Mouse (Mus musculus) liver, embryonic 14.5 days (tissue): ENCODE data around the gene Rnaseh2a. TPM values are rescaled to one million over a fixed set of nuclear protein-coding genes. Genes with fewer than 3 reads are reported as not detected.

ENCODE experiments used
- ATAC-seq: fragments of 200-750 bp; cut with Nextera tagmentation; 2 replicates; pipeline ENCODE4 v1.8.0; 2017; ENCODE audit warnings: moderate number of reproducible peaks, mild to moderate bottlenecking, moderate library complexity; ENCODE audit not compliant: insufficient read depth
- DNase-seq, 3 experiments: peaks; one replicate each; pipeline ENCODE4 v3.0.0-alpha.2; 2012 to 2013; ENCODE audit warnings: low read depth in 3 of 3, low spot score in 3 of 3
- H3K27ac ChIP-seq: fragments of 300-500 bp; sonication (generic); 2 replicates; pipeline ENCODE4 v1.5.1; 2014; ENCODE audit warnings: moderate library complexity, mild to moderate bottlenecking, control low read depth, inconsistent platforms
- H3K27me3 ChIP-seq: fragments of 300-500 bp; sonication (generic); 2 replicates; pipeline ENCODE4 v1.6.1; 2014; ENCODE audit warnings: mild to moderate bottlenecking, low read length, moderate library complexity; ENCODE audit not compliant: control insufficient read depth, insufficient read depth
- H3K36me3 ChIP-seq: fragments of 300-500 bp; sonication (generic); replicated peaks from 2 replicates; pipeline ENCODE4 v1.6.1; 2014; ENCODE audit warnings: low read depth; ENCODE audit not compliant: control insufficient read depth, insufficient read depth
- H3K4me1 ChIP-seq, 2 experiments: fragments of 200-500 bp in 1 of 2; fragments of 300-500 bp in 1 of 2; sonication (generic) in 1 of 2; replicated peaks; 2 replicates each; pipeline ENCODE4 v1.6.1; 2012 to 2014; ENCODE audit warnings: antibody characterized with exemption in 1 of 2, inconsistent platforms in 1 of 2, low read length in 1 of 2; ENCODE audit not compliant: control insufficient read depth in 2 of 2, insufficient read depth in 2 of 2
- H3K4me2 ChIP-seq: fragments of 300-500 bp; sonication (generic); 2 replicates; pipeline ENCODE4 v1.6.1; 2014; ENCODE audit warnings: low read depth, mild to moderate bottlenecking, control low read depth, moderate library complexity
- H3K4me3 ChIP-seq, 2 experiments: fragments of 200-500 bp in 1 of 2; fragments of 300-500 bp in 1 of 2; sonication (generic) in 1 of 2; 2 replicates each; pipeline ENCODE4 v1.5.1; 2012 to 2014; ENCODE audit warnings: low read depth in 2 of 2, low read length in 2 of 2, mild to moderate bottlenecking in 2 of 2, control low read depth in 1 of 2, inconsistent platforms in 1 of 2, moderate library complexity in 1 of 2; ENCODE audit not compliant: insufficient read depth in 1 of 2
- H3K9ac ChIP-seq: fragments of 300-500 bp; sonication (generic); replicated peaks from 2 replicates; pipeline ENCODE4 v1.6.1; 2014; ENCODE audit warnings: mild to moderate bottlenecking, control low read depth, moderate library complexity
- H3K9me3 ChIP-seq: fragments of 300-500 bp; sonication (generic); 2 replicates; pipeline ENCODE4 v1.6.1; 2016; ENCODE audit warnings: low read length, mixed read lengths; ENCODE audit not compliant: control insufficient read depth
- CTCF ChIP-seq: IDR thresholded peaks from 2 replicates; pipeline ENCODE4 v1.5.1; 2016; ENCODE audit warnings: antibody characterized with exemption, low read depth, control low read depth
- EP300 ChIP-seq: IDR thresholded peaks from 2 replicates; pipeline ENCODE4 v1.6.1; 2016; ENCODE audit warnings: antibody characterized with exemption, low read depth
- WGBS: fragments of 180-500 bp; shearing (Covaris S2); extraction: QIAGEN DNeasy Blood & Tissue Kit; methylation state at CpG from one replicate; pipeline ENCODE4 v1.1.7; 2014; ENCODE audit not compliant: insufficient replicate concordance; 5-methylcytosine and 5-hydroxymethylcytosine counted together
- polyA plus RNA-seq, 2 experiments: library from polyadenylated mRNA; depleted of rRNA in 1 of 2; stranded (reverse) in 1 of 2; unstranded in 1 of 2; fragments of >200 nt; fragmentation: Nextera tagmentation in 1 of 2; extraction: Ambion mirVana in 1 of 2; gene quantifications; 2 replicates each; pipeline versions ENCODE4 v1.2.1 to v1.2.3; 2012 to 2014

The Rnaseh2a gene
- polyA plus RNA-seq, 2 experiments, result 56.2 to 107 TPM

DNA sequence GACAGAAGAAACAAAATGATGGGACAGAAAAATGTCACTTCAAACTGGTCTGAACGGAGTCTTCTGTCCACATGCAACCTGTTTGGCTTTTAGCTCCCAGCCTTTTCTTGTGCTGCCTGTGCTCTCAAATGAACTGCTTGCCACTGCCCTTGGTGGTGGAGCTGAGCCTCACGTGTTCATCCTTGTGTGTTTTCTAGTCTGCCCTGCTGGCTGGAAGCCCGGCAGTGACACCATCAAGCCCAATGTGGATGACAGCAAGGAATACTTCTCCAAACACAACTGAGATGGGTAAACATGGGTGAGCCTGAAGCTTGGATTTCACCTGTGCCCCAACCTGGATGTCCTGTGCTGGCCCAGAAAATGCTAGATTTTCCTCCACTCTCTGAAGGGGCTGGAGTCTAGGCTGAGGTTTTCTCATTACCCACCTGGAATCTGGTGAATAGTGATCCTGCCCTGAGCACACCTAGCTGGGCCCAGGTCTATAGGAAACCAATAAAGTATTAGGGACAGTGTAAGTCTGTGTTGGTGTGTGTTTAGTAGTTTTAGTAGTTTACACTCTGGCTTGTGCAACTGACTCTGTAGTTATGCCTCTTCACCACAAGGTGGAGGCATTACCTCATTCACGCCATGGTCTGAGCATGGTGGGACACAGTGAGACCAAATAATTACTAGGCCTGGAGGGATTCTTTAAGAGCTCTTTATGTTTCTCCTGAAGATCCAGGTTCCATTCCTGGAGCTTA is 4.4 kb upstream of the Rnaseh2a start:
- peak overlapping the region; percentile 92; the same call in 1 of the 2 replicates for H3K9ac ChIP-seq
- H3K9me3 ChIP-seq, result no peaks in the 10 kb centered on the region
- 65% methylated on average over 4 of the region's 4 CpGs for WGBS
- TF ChIP-seq EP300, result 0 out of 2 replicates have a peak, but pooled peaks have one; percentile 17
- peak; percentile 91 for TF ChIP-seq CTCF
- peak overlapping the region; percentile 97 for H3K27ac ChIP-seq
- H3K4me3 ChIP-seq, result peak overlapping the region; percentile 13 to 89; a peak in 3 of 4 replicates
- H3K4me2 ChIP-seq, result peak overlapping the region; percentile 95
- peaks cover 39 to 44% of the 10 kb centered on the region in 2 experiments for H3K4me1 ChIP-seq
- DNase-seq (no peak), ATAC-seq (no peak)
- H3K27me3 ChIP-seq, result no peaks in the 10 kb centered on the region
- peaks cover 48% of the 10 kb centered on the region for H3K36me3 ChIP-seq

DNA sequence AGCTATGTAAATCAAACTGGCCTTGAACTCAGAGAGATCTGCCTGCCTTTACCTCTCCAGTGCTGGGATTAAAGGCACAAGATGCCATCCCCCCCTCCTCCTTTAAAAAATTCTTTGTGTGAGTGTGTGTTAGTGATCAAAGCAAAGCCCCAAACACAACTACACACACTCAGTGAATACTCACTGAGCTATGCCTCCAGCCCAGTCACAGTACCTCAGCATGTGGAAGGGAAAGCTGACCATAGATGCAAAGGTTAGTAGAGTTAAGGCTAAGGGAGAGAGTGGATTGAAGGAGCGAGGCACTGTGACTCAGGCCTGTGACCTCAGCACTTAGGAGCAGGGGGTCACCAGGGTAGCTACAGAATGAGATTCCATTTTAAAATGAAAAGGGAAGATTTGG is 3.5 kb upstream of the Rnaseh2a start:
- Histone ChIP-seq H3K4me1 (peaks cover 42 to 48% of the 10 kb centered on the region in 2 experiments), H3K27me3 (no peaks in the 10 kb centered on the region), H3K4me3 (peak overlapping the region; percentile 13 to 89; a peak in 3 of 4 replicates), H3K36me3 (peaks cover 48% of the 10 kb centered on the region), H3K9me3 (no peaks in the 10 kb centered on the region), H3K4me2 (peak overlapping the region; percentile 95), H3K27ac (peak overlapping the region; percentile 97), H3K9ac (peak overlapping the region; percentile 92)
- ATAC-seq, result no peak
- WGBS, result 88% methylated on average over 1 of the region's 1 CpGs
- TF ChIP-seq EP300 (no peak), CTCF (no peak)
- no peak for DNase-seq

DNA sequence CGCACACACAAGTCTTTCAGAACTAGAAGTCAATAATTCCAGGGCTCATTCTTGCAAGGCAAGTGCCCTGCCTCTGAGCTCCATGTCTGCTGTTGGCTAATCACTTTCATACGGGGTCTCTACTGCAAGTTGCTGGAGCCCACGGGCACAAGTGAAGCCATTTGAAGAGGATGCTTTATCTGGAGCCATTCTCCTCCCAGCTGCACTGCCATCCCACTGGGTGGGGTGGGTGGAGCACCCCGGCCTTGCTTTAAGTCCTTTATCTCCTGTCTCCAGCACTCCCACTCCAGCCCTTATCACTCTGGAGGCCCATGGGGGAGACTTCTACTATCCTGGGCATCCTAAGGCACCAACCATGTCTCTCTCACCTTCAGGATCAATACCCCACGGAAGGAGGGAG is 1.3 kb upstream of the Rnaseh2a start:
- H3K4me1 ChIP-seq, result peaks cover 54 to 67% of the 10 kb centered on the region in 2 experiments
- H3K27ac ChIP-seq, result peak overlapping the region; percentile 97
- H3K27me3 ChIP-seq, result no peaks in the 10 kb centered on the region
- peak overlapping the region; percentile 95 for H3K4me2 ChIP-seq
- WGBS, result 16% methylated on average over 5 of the region's 5 CpGs
- peak; percentile 95 to 97 (median 96) for DNase-seq
- peak overlapping the region; percentile 89 to 94 for H3K4me3 ChIP-seq
- H3K9me3 ChIP-seq, result no peaks in the 10 kb centered on the region
- TF ChIP-seq EP300 (peak; percentile 94), CTCF (no peak)
- peaks cover 48% of the 10 kb centered on the region for H3K36me3 ChIP-seq
- peak; percentile 80 for ATAC-seq
- peak overlapping the region; percentile 92 for H3K9ac ChIP-seq

DNA sequence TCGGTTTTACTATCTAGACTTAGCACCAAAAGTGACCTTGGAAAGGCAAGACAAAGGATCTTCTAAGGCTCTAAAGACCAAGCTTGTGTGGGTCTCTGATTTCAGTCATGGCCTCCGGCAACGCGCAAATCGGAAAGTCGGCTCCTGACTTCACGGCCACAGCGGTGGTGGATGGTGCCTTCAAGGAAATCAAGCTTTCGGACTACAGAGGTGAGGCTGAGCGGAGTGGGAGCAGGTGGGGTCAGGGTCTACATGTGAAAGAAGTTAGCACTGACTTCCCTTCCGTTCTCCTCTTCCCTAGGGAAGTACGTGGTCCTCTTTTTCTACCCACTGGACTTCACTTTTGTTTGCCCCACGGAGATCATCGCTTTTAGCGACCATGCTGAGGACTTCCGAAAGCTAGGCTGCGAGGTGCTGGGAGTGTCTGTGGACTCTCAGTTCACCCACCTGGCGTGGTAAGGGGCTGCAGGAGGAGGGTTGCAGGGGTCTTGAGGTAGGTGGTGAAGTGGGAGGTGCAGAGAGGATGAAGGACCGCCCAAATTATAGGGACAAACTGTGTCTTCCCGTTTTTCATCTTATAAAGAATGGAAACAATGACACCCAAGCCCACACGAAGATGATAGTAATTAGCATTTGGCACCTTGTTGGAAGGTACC is 696 bp upstream of the Rnaseh2a start:
- DNase-seq (no peak), ATAC-seq (no peak)
- Histone ChIP-seq H3K9me3 (no peaks in the 10 kb centered on the region), H3K36me3 (peaks cover 48% of the 10 kb centered on the region), H3K4me3 (peak overlapping the region; percentile 89 to 94), H3K9ac (peak overlapping the region; percentile 92), H3K27ac (peak overlapping the region; percentile 97), H3K27me3 (no peaks in the 10 kb centered on the region), H3K4me2 (peak overlapping the region; percentile 95), H3K4me1 (peaks cover 54 to 61% of the 10 kb centered on the region in 2 experiments)
- WGBS, result 5% methylated on average over 21 of the region's 21 CpGs
- TF ChIP-seq EP300 (no peak), CTCF (no peak)

DNA sequence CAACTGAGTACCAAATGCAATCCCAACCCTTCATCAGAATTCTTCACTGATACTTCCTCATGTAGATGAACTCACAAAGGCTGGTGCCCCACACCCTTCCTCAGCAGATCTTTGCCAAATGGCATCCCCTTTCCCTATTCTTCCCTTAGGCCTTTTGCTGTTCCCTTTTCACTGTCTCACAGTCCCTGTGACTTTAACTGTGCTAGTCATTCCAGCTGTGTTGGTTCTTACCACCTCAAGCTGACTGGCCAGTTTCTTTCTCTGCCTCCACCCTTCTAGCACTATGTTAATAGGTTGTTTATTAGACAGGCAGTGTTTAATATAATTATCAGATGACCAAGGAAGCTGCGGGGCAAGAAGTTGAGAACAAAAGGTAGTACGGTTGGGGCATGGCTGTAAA is 917 bp downstream of the Rnaseh2a start:
- ATAC-seq (no peak), DNase-seq (no peak)
- H3K36me3 ChIP-seq, result peaks cover 35% of the 10 kb centered on the region
- TF ChIP-seq EP300 (no peak), CTCF (no peak)
- H3K9me3 ChIP-seq, result no peaks in the 10 kb centered on the region
- H3K27ac ChIP-seq, result peak overlapping the region; percentile 97
- peaks cover 49 to 56% of the 10 kb centered on the region in 2 experiments for H3K4me1 ChIP-seq
- peak overlapping the region; percentile 89 to 94 for H3K4me3 ChIP-seq
- H3K27me3 ChIP-seq, result no peaks in the 10 kb centered on the region
- WGBS, result 13% methylated on average over 2 of the region's 2 CpGs
- peak overlapping the region; percentile 95 for H3K4me2 ChIP-seq
- peak overlapping the region; percentile 92 for H3K9ac ChIP-seq
